ENCODE assay signal across 8 mouse cellular contexts in the genomic region with DNA sequence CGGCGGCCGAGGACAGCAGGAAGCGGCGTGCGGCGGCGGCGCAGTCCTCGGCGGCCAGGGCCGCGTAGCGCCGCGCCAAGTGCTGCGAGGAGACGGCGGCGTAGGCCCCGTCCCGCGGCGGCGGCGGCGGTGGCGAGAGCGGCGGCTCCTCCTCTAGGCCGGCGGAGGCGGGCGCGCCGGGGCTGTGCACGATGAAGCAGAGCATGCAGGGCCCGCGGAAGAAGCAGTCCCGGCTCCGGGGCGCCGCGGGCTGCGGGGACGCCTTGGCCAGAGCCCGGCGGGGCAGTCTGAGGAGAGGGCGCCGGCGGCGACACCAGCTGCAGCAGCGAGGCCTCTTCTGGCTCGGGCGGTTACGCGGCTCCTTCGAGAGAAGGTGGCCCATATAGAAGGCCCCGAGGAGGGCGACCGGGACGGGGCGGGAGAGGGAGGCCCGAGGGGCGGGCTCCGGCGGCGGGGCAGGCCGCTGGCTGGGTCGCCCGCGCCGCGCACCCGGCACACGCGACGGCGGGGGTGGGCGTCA. TPM values are rescaled to one million over a fixed set of nuclear protein-coding genes. Genes with fewer than 3 reads are reported as not detected.
DNase-seq lines count a peak whose midpoint lies in the region; ATAC-seq and TF ChIP-seq lines count a peak whose summit lies in the region.

A gene (minus strand): TSS at position 382 of the 520 bp plus-strand sequence.

- DNase-seq in A20 (ENCODE audit: low read depth, low spot score), result peak; percentile 74
- DNase-seq in adrenal gland, postnatal 25 days, result peak; percentile 67
- peak; percentile 83 for DNase-seq in heart, embryonic 10.5 days (ENCODE audit: low spot score)
- DNase-seq in liver, adult 2 months (ENCODE audit: extremely low read depth, low read depth, low spot score), result peak; percentile 41
- peak; percentile 63 to 64 for DNase-seq in spleen, postnatal 36 days (ENCODE audit: low spot score in 2 of 2)

- peak within 1 kb of the TSS; percentile 98 for H3K27ac ChIP-seq in embryonic facial prominence, embryonic 13.5 days
- peak within 1 kb of the TSS; percentile 99 for H3K27ac ChIP-seq in heart, embryonic 10.5 days
- H3K27ac ChIP-seq in kidney, embryonic 14.5 days (ENCODE audit: low read depth, low read length), result peak within 1 kb of the TSS; percentile 99
- H3K27ac ChIP-seq in liver, adult 2 months (replicated peaks; ENCODE audit: insufficient read depth, low read depth, low read length), result peak within 1 kb of the TSS; percentile 99

- H3K4me1 ChIP-seq in embryonic facial prominence, embryonic 13.5 days, result peaks cover 38% of the 10 kb centered on the region
- peaks cover 24% of the 10 kb centered on the region for H3K4me1 ChIP-seq in heart, embryonic 10.5 days
- H3K4me1 ChIP-seq in kidney, embryonic 14.5 days (ENCODE audit: control insufficient read depth, insufficient read depth, low read length), result peaks cover 22% of the 10 kb centered on the region; the same call in 1 of the 2 replicates
- peaks cover 16% of the 10 kb centered on the region for H3K4me1 ChIP-seq in liver, adult 2 months (ENCODE audit: control insufficient read depth, insufficient read depth, low read length)

- peak; percentile 54 for ATAC-seq in embryonic facial prominence, embryonic 13.5 days (ENCODE audit: insufficient number of reproducible peaks, insufficient read depth, low FRiP score, low TSS enrichment, low read depth)
- peak; percentile 75 for ATAC-seq in kidney, embryonic 14.5 days (ENCODE audit: low FRiP score, low TSS enrichment)
- no peak for ATAC-seq in monocyte, adult 5-6 weeks (replicated peaks; ENCODE audit: insufficient number of reproducible peaks, low FRiP score, low TSS enrichment, poor library complexity, severe bottlenecking)

- H3K9me3 ChIP-seq in embryonic facial prominence, embryonic 13.5 days, result no peaks in the 10 kb centered on the region
- no peaks in the 10 kb centered on the region for H3K9me3 ChIP-seq in heart, embryonic 10.5 days
- H3K9me3 ChIP-seq in kidney, embryonic 14.5 days (ENCODE audit: control insufficient read depth, low read length), result no peaks in the 10 kb centered on the region

- H3K9ac ChIP-seq in embryonic facial prominence, embryonic 13.5 days, result peak within 1 kb of the TSS; percentile 99
- peak within 1 kb of the TSS; percentile 99 for H3K9ac ChIP-seq in kidney, embryonic 14.5 days (ENCODE audit: low read depth, low read length)
- H3K9ac ChIP-seq in liver, adult 2 months (ENCODE audit: low read depth, low read length), result peak within 1 kb of the TSS; percentile 100

- TF ChIP-seq POLR2A in liver, adult 2 months (IDR thresholded peaks at IDR 0.05; ENCODE audit: extremely low read depth, insufficient read depth, low read length), result no peak

- no peaks in the 10 kb centered on the region for H3K27me3 ChIP-seq in embryonic facial prominence, embryonic 13.5 days
- H3K27me3 ChIP-seq in heart, embryonic 10.5 days (ENCODE audit: insufficient read depth, poor library complexity, severe bottlenecking), result no peaks in the 10 kb centered on the region
- no peaks in the 10 kb centered on the region for H3K27me3 ChIP-seq in kidney, embryonic 14.5 days (ENCODE audit: control insufficient read depth, insufficient read depth, low read length)
- no peaks in the 10 kb centered on the region for H3K27me3 ChIP-seq in liver, adult 2 months (ENCODE audit: control insufficient read depth, insufficient read depth, low read length)

- H3K36me3 ChIP-seq in embryonic facial prominence, embryonic 13.5 days, result peaks cover 9% of the 10 kb centered on the region; the same call in 1 of the 2 replicates
- H3K36me3 ChIP-seq in heart, embryonic 10.5 days, result no peaks in the 10 kb centered on the region
- no peaks in the 10 kb centered on the region for H3K36me3 ChIP-seq in kidney, embryonic 14.5 days (ENCODE audit: control insufficient read depth, insufficient read depth, low read length)
- no peaks in the 10 kb centered on the region for H3K36me3 ChIP-seq in liver, adult 2 months (ENCODE audit: control insufficient read depth, insufficient read depth, low read length)

- no peak for TF ChIP-seq CTCF in liver, adult 2 months (IDR thresholded peaks at IDR 0.05; ENCODE audit: low read depth, low read length)

- peak within 1 kb of the TSS; percentile 91 for H3K4me3 ChIP-seq in embryonic facial prominence, embryonic 13.5 days
- peak within 1 kb of the TSS; percentile 80 for H3K4me3 ChIP-seq in heart, embryonic 10.5 days
- H3K4me3 ChIP-seq in kidney, embryonic 14.5 days (ENCODE audit: low read length), result peak within 1 kb of the TSS; percentile 90
- H3K4me3 ChIP-seq in liver, adult 2 months (ENCODE audit: insufficient read depth, low read depth, low read length), result peak within 1 kb of the TSS; percentile 98

- peak within 1 kb of the TSS; percentile 75 for H3K4me2 ChIP-seq in embryonic facial prominence, embryonic 13.5 days
- H3K4me2 ChIP-seq in kidney, embryonic 14.5 days (replicated peaks; ENCODE audit: low read depth, low read length), result peak within 1 kb of the TSS; percentile 72

- peaks cover 28% of the 10 kb centered on the region; the same call in 1 of the 2 replicates for H3K79me2 ChIP-seq in liver, adult 2 months (ENCODE audit: control insufficient read depth, insufficient read depth, low read length)

- under 1% methylated on average over 76 of the region's 80 CpGs for WGBS in embryonic facial prominence, embryonic 13.5 days
- under 1% methylated on average over 73 of the region's 80 CpGs for WGBS in heart, embryonic 10.5 days
- under 1% methylated on average over 63 of the region's 80 CpGs for WGBS in kidney, embryonic 14.5 days
- 3% methylated on average over 78 of the region's 80 CpGs for WGBS in liver, adult 2 months

RNA-seq across cellular contexts. Expression of the gene that starts here (rescaled TPM):
- 30.6 and 42.4 TPM in 2 replicates for total RNA-seq in adrenal gland, postnatal 25 days (2021)
- polyA plus RNA-seq in embryonic facial prominence, embryonic 13.5 days (2015; fragmentation: Nextera tagmentation; extraction: Ambion mirVana), result 7.7 and 8.8 TPM in 2 replicates
- 3.2 and 4.2 TPM in 2 replicates for polyA plus RNA-seq in heart, embryonic 10.5 days (2016; fragmentation: Nextera tagmentation; extraction: Ambion mirVana)
- 8.8 and 11.1 TPM in 2 replicates for polyA plus RNA-seq in kidney, embryonic 14.5 days (2014; fragmentation: Nextera tagmentation; extraction: Ambion mirVana)
- 12.2 and 14.3 TPM in 2 replicates for total RNA-seq in liver, adult 2 months (2014; rRNA removed)
- 5.4 TPM in 2 replicates for polyA plus RNA-seq in liver, adult 2 months (2012; rRNA removed)
- total RNA-seq in monocyte, adult 5-6 weeks (2017), result 21.5 to 25.7 TPM (median 23.9 TPM) in 3 replicates
